Mouse (Mus musculus): ENCODE results near the gene Atrnl1.

Atrnl1 gene

GRCm38 (mm10) chr19:57926164-57926860 lies 315.5 kb downstream of the Atrnl1 start:
- DNase-seq (ENCODE audit: low spot score): peak; percentile 26

- peak; percentile 18 for DNase-seq (ENCODE audit: low spot score)
These were observed 316.2 kb downstream of the Atrnl1 start for GRCm38 (mm10) chr19:57926941-57927471.

DNA sequence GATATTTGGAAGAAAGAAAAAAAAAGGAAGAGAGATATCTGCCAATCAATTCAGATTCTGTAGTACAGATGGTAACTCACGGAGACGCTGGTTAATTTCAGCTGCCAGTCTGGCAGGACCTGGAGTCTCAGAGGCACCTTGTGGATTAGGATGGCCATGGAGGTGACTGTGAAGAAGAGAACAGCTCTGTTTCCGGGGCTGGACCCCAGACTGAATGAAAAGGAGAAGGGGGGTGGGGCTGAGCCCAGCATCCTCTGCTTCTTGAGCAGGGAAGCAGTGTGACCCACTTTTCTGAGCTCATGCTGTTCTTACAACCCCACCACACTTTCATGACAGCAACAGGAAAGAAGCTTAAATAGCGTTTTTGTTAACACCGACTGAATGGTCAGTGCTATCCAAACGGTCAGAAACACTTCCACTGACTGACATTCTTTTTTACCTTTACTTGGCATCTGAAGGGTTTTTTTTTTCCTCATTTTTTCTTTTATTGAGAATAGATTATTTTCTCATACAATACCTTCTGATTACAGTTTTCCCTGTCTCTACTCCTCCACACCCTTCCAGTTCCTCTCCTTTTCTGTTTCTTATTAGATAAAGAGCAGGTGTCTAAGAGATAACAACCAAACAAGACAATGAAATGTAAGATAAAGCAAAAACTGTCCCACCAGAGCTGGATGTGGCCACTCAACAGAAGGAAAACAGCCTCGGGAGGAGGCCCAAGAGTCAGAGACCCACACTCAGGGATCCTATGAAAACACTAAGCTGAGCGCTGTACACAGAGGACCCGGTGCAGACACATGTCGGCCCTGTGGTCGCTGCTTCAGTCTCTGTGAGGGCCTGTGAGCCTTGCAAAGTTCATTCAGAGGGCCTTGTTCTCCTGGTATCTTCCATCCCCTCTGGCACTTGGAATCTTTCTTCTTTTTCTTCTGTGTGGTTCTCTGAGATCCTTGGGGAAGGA lies 317.0 kb downstream of the Atrnl1 start:
- no peak for DNase-seq (ENCODE audit: low spot score)

DNA sequence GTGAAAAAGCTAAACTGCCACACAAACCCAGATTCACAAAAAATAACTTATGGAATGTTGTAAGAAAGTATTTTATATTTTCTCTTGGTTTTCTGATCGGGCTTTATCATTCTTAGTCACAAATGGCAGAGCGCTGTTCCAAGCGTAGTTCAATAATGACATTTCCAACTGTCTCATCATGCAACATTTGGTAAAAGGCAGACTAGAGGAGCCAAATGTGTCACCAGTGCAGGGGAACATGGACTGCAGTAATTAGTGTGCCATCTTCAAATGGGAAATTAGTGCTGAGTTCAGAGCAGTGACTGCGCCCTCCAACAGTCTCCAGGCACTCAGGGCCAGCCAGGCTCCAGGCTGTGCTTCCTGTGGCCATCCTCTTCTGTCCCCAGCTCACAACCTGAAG lies 320.8 kb downstream of the Atrnl1 start:
- DNase-seq (ENCODE audit: low spot score): no peak

- no peak for DNase-seq (ENCODE audit: low spot score)
These were observed 326.0 kb downstream of the Atrnl1 start for GRCm38 (mm10) chr19:57936865-57937264.

DNA sequence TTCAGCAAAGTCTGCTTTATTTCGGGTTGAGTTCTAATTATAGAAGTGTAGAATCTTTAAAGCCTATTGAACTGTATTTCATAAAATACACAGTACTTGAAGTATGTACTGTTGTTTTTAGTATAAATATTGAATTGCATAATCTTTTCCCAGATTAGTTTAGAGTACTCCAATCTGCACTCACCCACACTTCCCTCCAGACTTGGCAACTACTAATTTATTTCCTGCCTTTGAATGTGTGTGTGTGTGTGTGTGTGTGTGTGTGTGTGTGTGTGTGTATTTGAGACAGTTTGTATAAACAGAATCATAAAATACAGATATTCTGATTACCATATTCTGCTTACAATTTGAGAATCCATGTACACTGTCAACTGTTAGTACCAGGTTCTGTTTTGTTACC lies 328.3 kb downstream of the Atrnl1 start:
- no peak for DNase-seq (ENCODE audit: low spot score)

- peak; percentile 21 for DNase-seq (ENCODE audit: low spot score)
These were observed 330.7 kb downstream of the Atrnl1 start for GRCm38 (mm10) chr19:57941529-57941928.

DNA sequence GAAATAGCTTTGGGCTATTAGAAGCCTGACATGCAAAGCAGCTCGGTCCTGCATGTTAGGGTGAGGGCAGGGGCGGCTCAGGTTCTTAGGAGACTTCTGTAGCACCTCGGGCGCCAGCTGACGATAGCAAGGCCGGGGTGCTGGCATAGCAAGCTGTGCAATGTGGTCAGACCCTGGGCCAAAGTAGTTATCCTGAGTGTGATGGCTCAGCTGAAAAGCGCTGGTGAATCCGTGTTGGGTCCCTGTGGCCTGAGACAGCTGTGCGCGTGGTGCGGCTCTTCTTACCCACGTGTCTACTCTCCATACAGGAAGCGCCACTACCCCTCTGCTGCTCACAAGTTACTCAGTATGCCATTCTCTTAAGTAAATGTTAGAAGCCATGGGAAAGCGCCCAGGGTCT lies 331.4 kb downstream of the Atrnl1 start:
- no peak for DNase-seq (ENCODE audit: low spot score)

- no peak for DNase-seq (ENCODE audit: low spot score)
These were observed 332.5 kb downstream of the Atrnl1 start for GRCm38 (mm10) chr19:57943308-57943707.

DNA sequence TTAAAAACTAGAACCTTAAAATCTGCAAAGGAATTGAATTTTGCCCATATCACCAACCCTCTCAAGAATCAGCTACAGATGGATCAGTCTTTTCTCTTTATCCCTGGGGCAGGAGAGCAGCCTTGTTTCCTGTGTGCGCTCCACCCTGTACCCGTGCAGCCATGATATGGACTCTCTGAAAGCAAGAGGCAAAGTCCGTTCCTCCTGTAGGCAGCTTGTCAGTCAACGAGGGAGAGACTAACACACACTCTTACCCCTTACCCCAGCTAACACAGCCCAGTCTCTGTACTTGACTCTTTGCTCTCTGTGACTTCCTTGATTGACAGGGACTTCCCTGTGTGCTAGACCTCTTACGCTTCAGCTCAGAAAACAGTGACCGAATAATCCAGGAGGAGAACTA lies 333.8 kb downstream of the Atrnl1 start:
- DNase-seq (ENCODE audit: low spot score): no peak

GRCm38 (mm10) chr19:57945626-57946250 lies 334.9 kb downstream of the Atrnl1 start:
- no peak for DNase-seq (ENCODE audit: low spot score)

DNA sequence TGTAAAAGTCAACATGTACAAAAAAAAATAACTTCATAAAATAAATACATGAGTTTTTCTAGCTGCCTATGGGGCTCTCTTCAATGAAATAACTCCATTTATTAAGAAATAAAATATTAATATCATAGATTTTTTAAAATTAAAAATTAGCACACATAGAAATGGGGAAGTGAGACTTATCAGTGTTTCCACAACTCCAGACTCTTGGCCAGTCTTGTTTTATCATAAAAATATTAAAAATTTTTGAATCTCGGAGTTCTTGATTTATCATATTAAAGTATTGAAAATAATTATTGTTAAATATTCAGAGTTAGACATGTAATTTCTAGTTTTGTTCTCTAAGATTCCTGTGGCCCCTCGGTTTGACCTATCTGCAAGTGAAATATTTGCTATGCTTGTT lies 337.7 kb downstream of the Atrnl1 start:
- no peak for DNase-seq (ENCODE audit: low spot score)

GRCm38 (mm10) chr19:57949260-57949917 lies 338.6 kb downstream of the Atrnl1 start:
- DNase-seq (ENCODE audit: low spot score): no peak

- no peak for DNase-seq (ENCODE audit: low spot score)
These were observed 343.3 kb downstream of the Atrnl1 start for GRCm38 (mm10) chr19:57954131-57954530.

- DNase-seq (ENCODE audit: low spot score): no peak
These were observed 345.6 kb downstream of the Atrnl1 start for GRCm38 (mm10) chr19:57956459-57956858.

GRCm38 (mm10) chr19:57957363-57957762 lies 346.5 kb downstream of the Atrnl1 start:
- no peak for DNase-seq (ENCODE audit: low spot score)

DNA sequence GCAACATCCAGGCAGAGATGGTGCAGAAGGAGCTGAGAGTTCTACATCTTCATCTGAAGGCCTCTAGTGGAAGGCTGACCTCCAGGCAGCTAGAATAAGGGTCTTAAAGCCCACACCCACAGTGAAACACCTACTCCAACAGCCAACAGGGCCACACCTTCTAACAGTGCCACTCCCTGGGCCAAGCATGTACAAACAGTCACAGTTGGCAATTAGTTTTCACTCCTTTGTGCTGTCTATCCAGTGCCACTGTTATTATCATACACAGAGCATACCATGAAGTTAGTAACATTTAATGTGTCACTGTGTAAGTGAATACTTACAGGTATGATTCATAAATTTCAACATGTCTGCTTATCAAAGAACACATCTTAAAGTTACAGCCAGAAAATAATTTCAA lies 347.3 kb downstream of the Atrnl1 start:
- DNase-seq (ENCODE audit: low spot score): no peak

DNA sequence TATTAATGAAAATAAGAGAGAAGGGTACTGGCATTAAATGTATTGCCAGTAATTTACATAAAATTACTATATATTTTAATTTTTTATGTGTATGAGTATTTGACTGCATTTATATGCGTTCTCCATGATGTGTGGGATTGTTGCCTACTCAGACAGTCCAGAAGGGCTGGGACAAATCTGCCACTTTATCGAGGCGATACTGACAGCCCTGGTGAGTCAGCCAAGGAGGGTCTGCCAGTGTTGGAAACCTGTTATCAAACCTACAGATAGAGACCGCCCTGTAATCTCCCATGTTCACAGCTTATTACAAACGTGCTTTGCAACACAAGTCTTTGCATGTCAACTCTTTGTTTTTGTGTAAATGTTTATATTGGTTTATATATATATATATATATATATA lies 347.9 kb downstream of the Atrnl1 start:
- no peak for DNase-seq (ENCODE audit: low spot score)

DNA sequence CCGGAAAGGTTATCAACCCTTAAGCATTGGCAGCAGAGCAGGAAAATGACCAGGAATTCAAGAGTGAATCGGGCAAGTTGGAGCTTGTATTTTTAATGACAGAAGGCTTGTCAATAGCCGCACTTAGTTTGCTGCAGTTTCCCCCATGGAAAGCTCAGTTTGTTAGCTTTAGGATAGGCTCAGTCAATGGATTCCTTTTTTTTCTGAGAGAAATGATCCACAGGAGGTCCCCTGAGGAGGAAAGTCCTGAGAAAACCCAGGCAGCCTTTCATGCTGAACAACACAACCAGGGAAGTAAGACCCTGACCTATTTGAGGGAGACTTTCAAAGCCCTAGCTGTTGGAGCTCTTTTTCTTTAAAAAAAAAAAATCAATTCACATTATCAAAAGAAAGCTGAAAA lies 350.5 kb downstream of the Atrnl1 start:
- DNase-seq (ENCODE audit: low spot score): peak; percentile 24

- peak; percentile 21 for DNase-seq (ENCODE audit: low spot score)
These were observed 351.2 kb downstream of the Atrnl1 start for GRCm38 (mm10) chr19:57961738-57962640.

- no peak for DNase-seq (ENCODE audit: low spot score)
These were observed 353.0 kb downstream of the Atrnl1 start for GRCm38 (mm10) chr19:57963874-57964273.

All from embryo, embryonic 10.5 days (tissue).